Mouse (Mus musculus) adipocyte (in vitro differentiated cells): ENCODE measurements around the gene Emp3.
A peak's percentile ranks its signal among the peaks of the same experiment; 100 is the strongest.
"Not testable (repeated sequence)": the region's sequence is repeated elsewhere in the genome, so short reads cannot be mapped to it uniquely, and the experiment has no call there.

Experiments used
- DNase-seq: peaks from one replicate; pipeline ENCODE4 v3.0.0-alpha.2; 2016; ENCODE audit warnings: low spot score

The Emp3 gene

GRCm38 (mm10) chr7:45916056-45917003 lies 4.9 kb downstream of the Emp3 start:
- peak; percentile 17 for DNase-seq

DNA sequence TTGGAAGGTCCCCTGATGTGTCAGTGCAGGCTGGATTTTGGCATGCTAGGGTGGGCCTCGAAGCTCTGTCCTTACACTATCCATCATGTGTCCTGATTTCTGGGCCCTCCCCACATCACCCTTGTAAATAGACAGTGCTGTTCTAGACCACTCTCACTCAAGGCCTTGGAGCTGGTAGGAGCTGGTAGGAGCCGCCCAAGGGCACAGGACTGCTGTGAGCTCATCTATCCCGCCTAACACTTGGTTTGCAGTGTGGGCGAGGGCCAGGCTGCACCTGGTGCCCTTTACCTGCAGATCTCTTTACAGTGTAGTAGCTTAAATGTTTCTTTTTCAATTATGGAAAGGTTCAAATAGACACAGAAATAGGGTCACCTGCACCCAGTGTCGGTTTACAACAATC lies 6.2 kb downstream of the Emp3 start:
- no peak for DNase-seq

DNA sequence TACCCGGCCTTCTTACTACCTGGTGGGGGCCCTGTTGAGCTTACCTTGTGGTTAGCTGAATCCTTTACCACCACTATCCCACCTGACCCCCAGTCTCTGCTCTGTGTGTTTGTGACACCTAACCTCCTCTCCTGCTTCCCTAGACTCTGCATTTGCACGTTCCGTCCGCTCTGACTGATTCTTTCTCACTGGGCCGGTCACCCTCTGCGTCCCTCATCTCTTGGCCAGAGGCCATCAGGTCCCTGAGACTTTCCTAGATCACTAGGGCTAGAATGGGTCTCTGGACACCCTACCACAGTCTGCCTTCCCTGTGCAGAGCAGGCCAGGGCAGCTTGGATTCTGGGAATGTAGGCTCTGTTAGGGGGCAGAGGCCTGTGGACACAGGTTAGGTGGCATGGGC lies 7.1 kb downstream of the Emp3 start:
- DNase-seq: no peak

- no peak for DNase-seq
Observed at GRCm38 (mm10) chr7:45909145-45909544, 12.1 kb downstream of the Emp3 start.

- DNase-seq: no peak
Observed at GRCm38 (mm10) chr7:45908384-45908783, 12.8 kb downstream of the Emp3 start.

- no peak for DNase-seq
Observed at GRCm38 (mm10) chr7:45906622-45907021, 14.6 kb downstream of the Emp3 start.

DNA sequence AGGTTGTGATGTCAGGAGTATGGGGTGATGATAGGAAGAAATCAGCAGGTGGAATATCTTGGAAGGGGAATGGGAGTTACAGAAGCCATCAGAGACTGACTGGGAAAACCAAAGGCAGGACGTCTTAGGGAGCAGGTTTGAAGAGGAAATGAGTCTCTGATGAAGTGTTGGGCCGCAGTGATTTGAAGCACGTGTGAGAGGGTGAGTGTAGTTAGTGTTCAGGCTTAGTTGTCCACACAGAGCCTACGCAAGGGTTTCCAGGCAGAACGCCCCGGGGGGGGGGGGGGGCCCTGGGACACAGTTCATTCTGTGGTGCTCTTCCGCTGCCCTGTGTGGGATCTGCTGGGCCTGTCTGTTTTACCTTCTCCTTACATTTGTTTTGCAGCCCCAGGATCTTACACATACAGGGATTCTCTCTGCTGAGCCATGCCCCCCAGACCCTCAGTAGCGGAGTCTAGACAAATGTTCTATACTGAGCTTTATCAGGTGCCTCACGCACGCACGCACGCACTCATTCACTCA lies 18.7 kb downstream of the Emp3 start:
- DNase-seq: no peak

GRCm38 (mm10) chr7:45901562-45901961 lies 19.6 kb downstream of the Emp3 start:
- peak; percentile 23 for DNase-seq

DNA sequence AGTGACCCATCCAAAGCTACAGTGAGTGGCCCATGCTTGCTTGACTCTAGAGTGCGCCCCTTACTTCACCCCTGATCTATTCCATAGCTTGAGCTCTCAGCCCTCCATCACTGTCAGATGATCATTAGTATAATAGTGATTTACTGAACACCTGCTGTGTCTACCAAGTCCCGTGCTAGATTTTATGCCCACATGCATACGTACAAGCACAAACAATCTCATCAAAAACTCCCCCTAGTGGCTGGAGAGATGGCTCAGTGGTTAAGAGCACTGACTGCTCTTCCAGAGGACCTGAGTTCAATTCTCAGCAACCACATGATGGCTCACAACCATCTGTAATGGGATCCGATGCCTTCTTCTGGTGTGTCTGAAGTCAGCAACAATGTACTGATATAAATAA lies 23.1 kb downstream of the Emp3 start:
- peak; percentile 47 for DNase-seq

GRCm38 (mm10) chr7:45897258-45897757 lies 23.9 kb downstream of the Emp3 start:
- DNase-seq: no peak

GRCm38 (mm10) chr7:45896517-45897257 lies 24.5 kb downstream of the Emp3 start, which contains the start of the genes Syngr4 and Tmem143:
Syngr4 (minus strand) TSS chr7:45896714.
Tmem143 (plus strand) TSS chr7:45896941.
- peak; percentile 99 for DNase-seq

- DNase-seq: no peak
Observed at GRCm38 (mm10) chr7:45895931-45896516, 25.2 kb downstream of the Emp3 start.

DNA sequence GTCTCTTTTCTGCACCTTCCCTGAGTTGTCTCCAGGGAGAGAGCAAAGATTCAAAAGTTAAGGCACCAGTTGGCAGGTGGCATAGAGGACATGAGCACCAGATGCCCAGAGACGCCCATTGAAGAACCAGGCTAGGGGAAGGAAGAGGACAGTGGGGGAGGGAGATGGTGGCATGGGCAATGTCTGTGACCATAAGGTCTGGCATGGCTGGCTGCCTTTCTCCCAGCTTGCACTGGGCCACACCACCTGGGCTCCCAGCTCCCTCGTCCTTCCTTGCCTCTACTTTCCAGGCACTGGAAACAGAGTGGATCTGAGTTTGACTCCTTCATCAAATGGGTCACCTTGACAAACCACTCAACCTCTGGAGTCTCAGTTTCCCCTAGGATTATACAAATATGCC lies 28.6 kb downstream of the Emp3 start:
- no peak for DNase-seq

DNA sequence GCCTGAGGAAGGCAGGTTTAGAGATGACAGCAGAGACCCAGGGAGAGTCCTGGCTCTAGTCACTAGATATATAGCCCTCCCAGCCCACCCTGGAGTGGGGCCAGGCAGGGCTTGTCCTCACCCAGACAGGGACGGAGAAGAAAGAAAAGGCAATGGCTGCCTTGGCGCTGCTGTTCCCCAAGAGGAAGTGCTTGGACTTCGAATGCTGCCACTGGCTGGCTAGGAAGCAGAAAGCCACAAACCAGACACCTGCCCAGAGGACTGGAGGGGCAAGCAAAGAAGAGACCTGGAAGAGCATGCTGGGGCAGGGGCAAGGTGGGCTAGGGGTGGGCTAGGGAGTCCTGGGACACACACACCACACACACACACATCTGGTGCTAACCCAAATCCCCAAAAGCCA lies 34.0 kb downstream of the Emp3 start:
- DNase-seq: no peak

- DNase-seq: no peak
Observed at GRCm38 (mm10) chr7:45881011-45881410, 40.2 kb downstream of the Emp3 start.

- DNase-seq: no peak
Observed at GRCm38 (mm10) chr7:45880531-45880930, 40.7 kb downstream of the Emp3 start.

DNA sequence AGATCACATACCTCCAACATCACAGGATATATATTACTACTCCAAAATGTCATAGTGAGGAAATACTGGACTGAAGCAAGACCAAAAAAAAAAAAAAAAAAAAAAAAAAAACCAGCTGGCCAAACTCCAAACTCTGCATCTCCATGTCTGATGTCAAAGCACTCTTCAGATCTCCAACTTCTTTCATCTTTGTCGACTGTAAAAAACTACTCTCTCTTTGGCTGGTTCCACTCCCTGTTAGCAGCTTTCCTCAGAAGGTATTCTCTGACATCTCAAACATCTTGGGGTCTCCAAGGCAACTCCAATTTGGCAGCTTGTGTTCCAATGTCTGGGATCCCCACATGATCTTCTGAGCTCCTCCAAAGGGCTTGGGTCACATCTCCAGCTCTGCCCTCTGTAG lies 42.9 kb downstream of the Emp3 start, which contains the start of gene Grin2d:
Grin2d (minus strand) TSS at position 101 of the 400 bp plus-strand sequence.
- not testable (repeated sequence) for DNase-seq

DNA sequence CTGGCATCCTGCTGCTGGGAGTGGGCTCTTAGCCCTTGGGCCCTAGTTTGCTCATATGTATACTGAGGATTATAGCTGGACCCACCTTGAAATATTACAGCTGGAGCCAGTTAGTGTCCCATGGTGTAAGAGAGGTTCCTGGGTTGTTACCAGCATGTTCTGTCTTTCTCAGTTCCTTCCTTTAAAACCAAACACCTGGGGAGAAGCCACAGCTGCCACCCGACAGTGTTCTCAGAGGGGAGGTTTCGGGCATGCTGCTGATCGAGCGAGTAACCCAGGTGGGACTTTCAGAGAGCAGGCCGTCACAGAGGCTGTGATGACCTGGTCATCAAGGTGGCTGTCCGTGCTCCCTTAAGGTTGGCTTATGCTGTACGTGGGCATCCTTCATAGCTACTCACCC lies 44.3 kb downstream of the Emp3 start:
- DNase-seq: no peak

- DNase-seq: peak; percentile 50
Observed at GRCm38 (mm10) chr7:45873061-45873947, 47.9 kb downstream of the Emp3 start.

DNA sequence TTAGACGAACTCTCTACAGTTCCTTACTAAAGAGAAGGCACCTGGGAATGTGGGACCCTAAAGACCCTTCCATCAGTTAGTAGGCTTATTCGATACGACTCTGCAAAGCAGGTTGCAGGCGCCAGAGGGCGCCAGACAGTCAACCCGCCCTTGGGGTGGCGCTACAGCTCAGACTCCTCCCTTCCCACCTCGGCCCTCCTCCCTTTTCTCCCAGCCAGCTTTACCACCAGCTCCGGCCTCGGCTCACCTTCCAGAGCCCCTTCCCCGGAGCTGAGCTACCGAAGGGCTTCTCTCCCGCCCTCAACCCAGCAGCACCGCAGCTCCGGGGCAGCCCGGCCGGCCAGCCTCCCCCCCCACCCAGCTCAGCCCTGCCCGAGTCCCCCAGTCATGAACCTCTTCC lies 48.6 kb downstream of the Emp3 start, which contains the start of gene Kdelr1:
Kdelr1 (plus strand) TSS at position 149 of the 400 bp plus-strand sequence.
- DNase-seq: peak; percentile 83
